Mouse (Mus musculus) midbrain, embryonic 12.5 days (tissue): ENCODE measurements at regions not wholly inside any gene's neighbourhood (a gene's known extent, or its start where the extent isn't known, plus 50 kb on each side); places are given as distances from the start of the nearest gene placed in this dataset.

Experiments
- ATAC-seq: fragments of 200-750 bp; cut with Nextera tagmentation; 2 replicates; pipeline ENCODE4 v1.8.0; 2017; ENCODE audit warnings: low read depth, moderate TSS enrichment, moderate library complexity; ENCODE audit not compliant: low FRiP score
- H3K27ac ChIP-seq: fragments of 300-500 bp; sonication (generic); replicated peaks from 2 replicates; pipeline ENCODE4 v1.5.1; 2016; ENCODE audit warnings: mild to moderate bottlenecking
- H3K27me3 ChIP-seq: fragments of 300-500 bp; sonication (generic); 2 replicates; pipeline ENCODE4 v1.6.1; 2016; ENCODE audit warnings: mild to moderate bottlenecking
- H3K36me3 ChIP-seq: fragments of 300-500 bp; sonication (generic); 2 replicates; pipeline ENCODE4 v1.6.1; 2016
- H3K4me1 ChIP-seq: fragments of 300-500 bp; sonication (generic); 2 replicates; pipeline ENCODE4 v1.6.1; 2016
- H3K4me2 ChIP-seq: fragments of 300-500 bp; sonication (generic); replicated peaks from 2 replicates; pipeline ENCODE4 v1.6.1; 2016; ENCODE audit warnings: mild to moderate bottlenecking, moderate library complexity
- H3K4me3 ChIP-seq: fragments of 300-500 bp; sonication (generic); 2 replicates; pipeline ENCODE4 v1.5.1; 2016; ENCODE audit warnings: mild to moderate bottlenecking
- H3K9ac ChIP-seq: fragments of 300-500 bp; sonication (generic); replicated peaks from 2 replicates; pipeline ENCODE4 v1.6.1; 2016; ENCODE audit warnings: mild to moderate bottlenecking, moderate library complexity
- H3K9me3 ChIP-seq: fragments of 300-500 bp; sonication (generic); 2 replicates; pipeline ENCODE4 v1.6.1; 2016; ENCODE audit warnings: mild to moderate bottlenecking
- WGBS: fragments of 180-500 bp; shearing (Covaris S2); methylation state at CpG from one replicate; pipeline ENCODE4 v1.1.7; 2016; 5-methylcytosine and 5-hydroxymethylcytosine counted together

- H3K27me3 ChIP-seq, result no peaks in the 10 kb centered on the region
- H3K36me3 ChIP-seq, result no peaks in the 10 kb centered on the region
- H3K9ac ChIP-seq, result no peak overlapping the region
- no peak overlapping the region for H3K4me3 ChIP-seq
- no peaks in the 10 kb centered on the region for H3K9me3 ChIP-seq
- no peak overlapping the region for H3K27ac ChIP-seq
- ATAC-seq, result no peak
- H3K4me2 ChIP-seq, result no peak overlapping the region
- WGBS, result 87% methylated on average over 6 of the region's 6 CpGs
- H3K4me1 ChIP-seq, result no peaks in the 10 kb centered on the region
Measured at GRCm38 (mm10) chr3:27815201-27815695, 80.9 kb downstream of the Tmem212 start.

GRCm38 (mm10) chr3:27804271-27804670 lies 91.9 kb downstream of the Tmem212 start:
- H3K4me2 ChIP-seq, result no peak overlapping the region
- no peak overlapping the region for H3K9ac ChIP-seq
- WGBS, result 69% methylated on average over 5 of the region's 5 CpGs
- H3K9me3 ChIP-seq, result no peaks in the 10 kb centered on the region
- H3K27me3 ChIP-seq, result no peaks in the 10 kb centered on the region
- no peak for ATAC-seq
- no peaks in the 10 kb centered on the region for H3K4me1 ChIP-seq
- no peak overlapping the region for H3K4me3 ChIP-seq
- no peak overlapping the region for H3K27ac ChIP-seq
- no peaks in the 10 kb centered on the region for H3K36me3 ChIP-seq

GRCm38 (mm10) chr3:27791633-27791951 lies 80.5 kb upstream of the Fndc3b start:
- Histone ChIP-seq H3K4me2 (no peak overlapping the region), H3K36me3 (no peaks in the 10 kb centered on the region), H3K27me3 (no peaks in the 10 kb centered on the region), H3K9ac (no peak overlapping the region), H3K27ac (no peak overlapping the region), H3K9me3 (no peaks in the 10 kb centered on the region), H3K4me3 (no peak overlapping the region), H3K4me1 (peaks cover 2% of the 10 kb centered on the region; the same call in 1 of the 2 replicates)
- 70% methylated on average over 3 of the region's 3 CpGs for WGBS
- no peak for ATAC-seq

GRCm38 (mm10) chr3:27790932-27791632 lies 80.0 kb upstream of the Fndc3b start:
- Histone ChIP-seq H3K36me3 (no peaks in the 10 kb centered on the region), H3K4me1 (peaks cover 2% of the 10 kb centered on the region; the same call in 1 of the 2 replicates), H3K27ac (no peak overlapping the region), H3K27me3 (no peaks in the 10 kb centered on the region), H3K9ac (no peak overlapping the region), H3K9me3 (no peaks in the 10 kb centered on the region), H3K4me2 (no peak overlapping the region), H3K4me3 (no peak overlapping the region)
- ATAC-seq, result no peak
- WGBS, result 92% methylated on average over 13 of the region's 13 CpGs

- H3K36me3 ChIP-seq, result no peaks in the 10 kb centered on the region
- no peak overlapping the region for H3K27ac ChIP-seq
- no peak for ATAC-seq
- H3K4me1 ChIP-seq, result peaks cover 33% of the 10 kb centered on the region
- no peak overlapping the region for H3K9ac ChIP-seq
- H3K9me3 ChIP-seq, result no peaks in the 10 kb centered on the region
- no peak overlapping the region for H3K4me2 ChIP-seq
- no peaks in the 10 kb centered on the region for H3K27me3 ChIP-seq
- WGBS, result 69% methylated on average over 2 of the region's 2 CpGs
- no peak overlapping the region for H3K4me3 ChIP-seq
Measured at GRCm38 (mm10) chr3:27783926-27784325, 72.8 kb upstream of the Fndc3b start.

GRCm38 (mm10) chr3:27783476-27783875 lies 72.4 kb upstream of the Fndc3b start:
- H3K4me1 ChIP-seq, result peaks cover 34% of the 10 kb centered on the region
- H3K27me3 ChIP-seq, result no peaks in the 10 kb centered on the region
- no peaks in the 10 kb centered on the region for H3K36me3 ChIP-seq
- no peak overlapping the region for H3K27ac ChIP-seq
- no peak overlapping the region for H3K9ac ChIP-seq
- H3K4me3 ChIP-seq, result no peak overlapping the region
- no peak for ATAC-seq
- no peak overlapping the region for H3K4me2 ChIP-seq
- no peaks in the 10 kb centered on the region for H3K9me3 ChIP-seq
- WGBS, result 69% methylated on average over 4 of the region's 4 CpGs

GRCm38 (mm10) chr3:27782056-27782765 lies 71.1 kb upstream of the Fndc3b start:
- H3K4me1 ChIP-seq, result peaks cover 34% of the 10 kb centered on the region
- peak overlapping the region; percentile 26; the same call in 1 of the 2 replicates for H3K9ac ChIP-seq
- no peak overlapping the region for H3K4me3 ChIP-seq
- H3K36me3 ChIP-seq, result no peaks in the 10 kb centered on the region
- peak; percentile 81 for ATAC-seq
- peak overlapping the region; percentile 27 for H3K4me2 ChIP-seq
- peak overlapping the region; percentile 58; the same call in 1 of the 2 replicates for H3K27ac ChIP-seq
- no peaks in the 10 kb centered on the region for H3K9me3 ChIP-seq
- 25% methylated on average over 19 of the region's 19 CpGs for WGBS
- H3K27me3 ChIP-seq, result no peaks in the 10 kb centered on the region

- Histone ChIP-seq H3K4me3 (no peak overlapping the region), H3K9ac (no peak overlapping the region), H3K9me3 (no peaks in the 10 kb centered on the region), H3K27ac (no peak overlapping the region), H3K4me2 (no peak overlapping the region), H3K36me3 (no peaks in the 10 kb centered on the region), H3K27me3 (no peaks in the 10 kb centered on the region), H3K4me1 (peaks cover 32% of the 10 kb centered on the region)
- 0 out of 2 replicates have a peak, but pooled peaks have one; percentile 44 for ATAC-seq
- WGBS, result 29% methylated on average over 7 of the region's 7 CpGs
Measured at GRCm38 (mm10) chr3:27779892-27780291, 68.8 kb upstream of the Fndc3b start.

GRCm38 (mm10) chr3:27777751-27778150 lies 66.6 kb upstream of the Fndc3b start:
- Histone ChIP-seq H3K4me1 (peaks cover 25% of the 10 kb centered on the region), H3K4me3 (no peak overlapping the region), H3K4me2 (no peak overlapping the region), H3K9me3 (no peaks in the 10 kb centered on the region), H3K27me3 (no peaks in the 10 kb centered on the region), H3K36me3 (no peaks in the 10 kb centered on the region), H3K9ac (no peak overlapping the region), H3K27ac (no peak overlapping the region)
- WGBS, result 94% methylated on average over 6 of the region's 6 CpGs
- no peak for ATAC-seq

GRCm38 (mm10) chr3:27773176-27773575 lies 62.1 kb upstream of the Fndc3b start:
- H3K9me3 ChIP-seq, result no peaks in the 10 kb centered on the region
- WGBS, result 91% methylated on average over 3 of the region's 3 CpGs
- no peak overlapping the region for H3K4me2 ChIP-seq
- H3K36me3 ChIP-seq, result no peaks in the 10 kb centered on the region
- no peaks in the 10 kb centered on the region for H3K4me1 ChIP-seq
- no peaks in the 10 kb centered on the region for H3K27me3 ChIP-seq
- no peak overlapping the region for H3K27ac ChIP-seq
- H3K4me3 ChIP-seq, result no peak overlapping the region
- ATAC-seq, result no peak
- no peak overlapping the region for H3K9ac ChIP-seq

GRCm38 (mm10) chr3:27769438-27769837 lies 58.3 kb upstream of the Fndc3b start:
- no peaks in the 10 kb centered on the region for H3K27me3 ChIP-seq
- H3K4me1 ChIP-seq, result no peaks in the 10 kb centered on the region; the same call in 1 of the 2 replicates
- H3K4me3 ChIP-seq, result no peak overlapping the region
- no peak overlapping the region for H3K4me2 ChIP-seq
- H3K27ac ChIP-seq, result no peak overlapping the region
- ATAC-seq, result no peak
- no peaks in the 10 kb centered on the region for H3K9me3 ChIP-seq
- WGBS, result 91% methylated on average over 5 of the region's 5 CpGs
- H3K9ac ChIP-seq, result no peak overlapping the region
- no peaks in the 10 kb centered on the region for H3K36me3 ChIP-seq

- Histone ChIP-seq H3K36me3 (no peaks in the 10 kb centered on the region), H3K9ac (no peak overlapping the region), H3K4me1 (no peaks in the 10 kb centered on the region; the same call in 1 of the 2 replicates), H3K9me3 (no peaks in the 10 kb centered on the region), H3K27ac (no peak overlapping the region), H3K4me3 (no peak overlapping the region), H3K4me2 (no peak overlapping the region), H3K27me3 (no peaks in the 10 kb centered on the region)
- no peak for ATAC-seq
- 79% methylated on average over 8 of the region's 8 CpGs for WGBS
Measured at GRCm38 (mm10) chr3:27767188-27767587, 56.1 kb upstream of the Fndc3b start.
